8 mouse cellular contexts compared by ENCODE assay signal in the genomic region with DNA sequence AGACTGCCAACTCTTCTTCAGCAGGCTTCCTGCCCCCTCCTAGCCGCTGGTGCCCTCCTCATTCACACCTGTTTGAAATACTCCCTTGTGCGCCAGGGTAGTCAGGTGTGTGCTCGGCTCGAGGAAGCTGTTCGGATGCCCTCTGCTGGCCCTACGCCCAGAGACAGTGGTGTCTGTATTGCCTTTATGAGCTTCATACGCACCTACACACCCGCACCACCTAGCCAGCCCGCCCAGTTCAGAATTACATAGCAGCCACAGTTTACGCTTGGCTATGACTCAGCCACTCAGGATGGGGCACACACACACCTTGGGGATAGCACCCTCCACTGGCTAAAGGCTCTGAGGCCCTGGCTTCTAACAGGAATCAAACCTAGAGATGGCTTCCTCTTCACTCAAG. TPM values are rescaled to one million over a fixed set of nuclear protein-coding genes. Genes with fewer than 3 reads are reported as not detected.
DNase-seq lines count a peak whose midpoint lies in the region; ATAC-seq lines count a peak whose summit lies in the region.

No protein-coding gene starts in this region.

- no peaks in the 10 kb centered on the region for H3K36me3 ChIP-seq in forebrain, embryonic 10.5 days (replicated peaks)
- H3K36me3 ChIP-seq in forebrain, embryonic 11.5 days (ENCODE audit: control insufficient read depth, insufficient read depth, low read length), result no peaks in the 10 kb centered on the region
- H3K36me3 ChIP-seq in heart, embryonic 16.5 days (ENCODE audit: control insufficient read depth, insufficient read depth), result no peaks in the 10 kb centered on the region
- no peaks in the 10 kb centered on the region for H3K36me3 ChIP-seq in liver, embryonic 13.5 days

- peaks cover 15% of the 10 kb centered on the region; the same call in 1 of the 2 replicates for H3K4me1 ChIP-seq in forebrain, embryonic 10.5 days
- no peaks in the 10 kb centered on the region for H3K4me1 ChIP-seq in forebrain, embryonic 11.5 days (replicated peaks; ENCODE audit: control insufficient read depth, insufficient read depth, low read length)
- no peaks in the 10 kb centered on the region for H3K4me1 ChIP-seq in heart, embryonic 16.5 days (ENCODE audit: control insufficient read depth, insufficient read depth, low read length)
- peaks cover 3% of the 10 kb centered on the region for H3K4me1 ChIP-seq in liver, embryonic 13.5 days (replicated peaks)

- WGBS in forebrain, embryonic 10.5 days, result 46% methylated on average over 10 of the region's 10 CpGs
- 49% methylated on average over 10 of the region's 10 CpGs for WGBS in forebrain, embryonic 11.5 days
- WGBS in heart, embryonic 16.5 days, result 32% methylated on average over 10 of the region's 10 CpGs
- 38% methylated on average over 10 of the region's 10 CpGs for WGBS in liver, embryonic 13.5 days (ENCODE audit: insufficient replicate concordance)

- intact Hi-C loops in gastrocnemius, postnatal 14 days (cut with DNase I; ENCODE audit: low total_unique reads), result no loop called here

- no peak overlapping the region for H3K4me3 ChIP-seq in forebrain, embryonic 10.5 days
- no peak overlapping the region for H3K4me3 ChIP-seq in forebrain, embryonic 11.5 days (ENCODE audit: low read depth, low read length)
- H3K4me3 ChIP-seq in heart, embryonic 16.5 days (ENCODE audit: low read length), result peak overlapping the region; percentile 4; the same call in 1 of the 2 replicates
- H3K4me3 ChIP-seq in liver, embryonic 13.5 days (replicated peaks), result peak overlapping the region; percentile 18; the same call in 1 of the 2 replicates

- no peak overlapping the region for H3K27ac ChIP-seq in forebrain, embryonic 10.5 days
- H3K27ac ChIP-seq in forebrain, embryonic 11.5 days (ENCODE audit: low read depth, low read length), result no peak overlapping the region
- H3K27ac ChIP-seq in heart, embryonic 16.5 days (ENCODE audit: low read length), result no peak overlapping the region
- no peak overlapping the region for H3K27ac ChIP-seq in liver, embryonic 13.5 days

- ATAC-seq in forebrain, embryonic 11.5 days (replicated peaks; ENCODE audit: low FRiP score), result no peak
- 0 out of 2 replicates have a peak, but pooled peaks have one; percentile 28 for ATAC-seq in heart, embryonic 16.5 days (replicated peaks; ENCODE audit: extremely low read depth, insufficient read depth, low FRiP score)
- ATAC-seq in liver, embryonic 13.5 days (ENCODE audit: low read depth), result peak; percentile 50

- H3K27me3 ChIP-seq in forebrain, embryonic 10.5 days (ENCODE audit: poor library complexity, severe bottlenecking), result no peaks in the 10 kb centered on the region; the same call in 1 of the 2 replicates
- H3K27me3 ChIP-seq in forebrain, embryonic 11.5 days (ENCODE audit: control insufficient read depth, insufficient read depth, low read length), result no peaks in the 10 kb centered on the region
- no peaks in the 10 kb centered on the region for H3K27me3 ChIP-seq in heart, embryonic 16.5 days (ENCODE audit: control insufficient read depth, insufficient read depth, low read length)
- no peaks in the 10 kb centered on the region for H3K27me3 ChIP-seq in liver, embryonic 13.5 days

- DNase-seq in forebrain, embryonic 10.5 days (ENCODE audit: extremely low spot score, low spot score), result peak; percentile 29
- no peak for DNase-seq in forebrain, embryonic 11.5 days (ENCODE audit: low spot score)
- DNase-seq in CD4-positive helper T cell, adult 2 months (ENCODE audit: low read depth, low spot score), result peak; percentile 83
- peak; percentile 13 for DNase-seq in liver, embryonic 13.5 days
- DNase-seq in spleen, postnatal 14 days (ENCODE audit: low spot score in 2 of 2), result peak; percentile 13 to 34
- no peak for DNase-seq in adrenal gland, postnatal 4 days (ENCODE audit: low spot score in 2 of 2)
- DNase-seq in gastrocnemius, postnatal 14 days, result no peak

- no peaks in the 10 kb centered on the region for H3K9me3 ChIP-seq in forebrain, embryonic 10.5 days
- H3K9me3 ChIP-seq in forebrain, embryonic 11.5 days (ENCODE audit: control insufficient read depth, low read length), result no peaks in the 10 kb centered on the region
- no peaks in the 10 kb centered on the region for H3K9me3 ChIP-seq in heart, embryonic 16.5 days (replicated peaks; ENCODE audit: control insufficient read depth, low read length)
- no peaks in the 10 kb centered on the region for H3K9me3 ChIP-seq in liver, embryonic 13.5 days (replicated peaks)

- H3K9ac ChIP-seq in forebrain, embryonic 11.5 days (ENCODE audit: low read length), result no peak overlapping the region
- 0 out of 2 replicates have a peak overlapping the region, but pooled peaks have one; percentile 32 for H3K9ac ChIP-seq in heart, embryonic 16.5 days (ENCODE audit: low read length)
- no peak overlapping the region for H3K9ac ChIP-seq in liver, embryonic 13.5 days

- no peak overlapping the region for H3K4me2 ChIP-seq in forebrain, embryonic 11.5 days (ENCODE audit: low read depth, low read length, severe bottlenecking)
- H3K4me2 ChIP-seq in heart, embryonic 16.5 days (ENCODE audit: low read depth, low read length), result peak overlapping the region; percentile 23
- peak overlapping the region; percentile 46 for H3K4me2 ChIP-seq in liver, embryonic 13.5 days

RNA-seq across cellular contexts. Expression of a gene that starts 13.9 kb away (rescaled TPM):
- polyA plus RNA-seq in forebrain, embryonic 10.5 days (2016; fragmentation: Nextera tagmentation; extraction: Ambion mirVana), result 160 and 167 TPM in 2 replicates
- 180 and 189 TPM in 2 replicates for polyA plus RNA-seq in forebrain, embryonic 11.5 days (2014; fragmentation: Nextera tagmentation; extraction: Ambion mirVana)
- polyA plus RNA-seq in heart, embryonic 16.5 days (2015; fragmentation: Nextera tagmentation; extraction: Ambion mirVana), result 82.7 and 87.2 TPM in 2 replicates
- 108 and 129 TPM in 2 replicates for polyA plus RNA-seq in liver, embryonic 13.5 days (2015; fragmentation: Nextera tagmentation; extraction: Ambion mirVana)
- total RNA-seq in adrenal gland, postnatal 4 days (2021), result 100 to 1,000 TPM; 163 to 171 TPM
- 100 to 1,000 TPM; 115 to 120 TPM for total RNA-seq in gastrocnemius, postnatal 14 days (2021)

RNA-seq across cellular contexts. Expression of a gene that starts 43.5 kb away (rescaled TPM):
- polyA plus RNA-seq in forebrain, embryonic 10.5 days (2016; fragmentation: Nextera tagmentation; extraction: Ambion mirVana), result 32.1 and 35.1 TPM in 2 replicates
- 52.0 and 68.1 TPM in 2 replicates for polyA plus RNA-seq in forebrain, embryonic 11.5 days (2014; fragmentation: Nextera tagmentation; extraction: Ambion mirVana)
- 2.7 and 3.9 TPM in 2 replicates for polyA plus RNA-seq in heart, embryonic 16.5 days (2015; fragmentation: Nextera tagmentation; extraction: Ambion mirVana)
- polyA plus RNA-seq in liver, embryonic 13.5 days (2015; fragmentation: Nextera tagmentation; extraction: Ambion mirVana), result 0.22 and 0.56 TPM in 2 replicates
- 10 to 100 TPM; 15.3 to 25.8 TPM for total RNA-seq in adrenal gland, postnatal 4 days (2021)
- total RNA-seq in gastrocnemius, postnatal 14 days (2021), result 1 to 10 TPM; 3.1 TPM

Comparison
In these comparisons a context has a peak if more than half of its experiments do, and no peak if none do; other contexts are left out.
1. DNase-seq: peak in forebrain, embryonic 10.5 days (single experiment), CD4-positive helper T cell, adult 2 months (single experiment), liver, embryonic 13.5 days (single experiment) and spleen, postnatal 14 days (2 of 2); none in forebrain, embryonic 11.5 days (single experiment), adrenal gland, postnatal 4 days (0 of 2) and gastrocnemius, postnatal 14 days (single experiment).
2. H3K4me3 ChIP-seq: peak in heart, embryonic 16.5 days (single experiment) and liver, embryonic 13.5 days (single experiment); none in forebrain, embryonic 10.5 days (single experiment) and forebrain, embryonic 11.5 days (single experiment).